Mouse (Mus musculus) embryonic facial prominence, embryonic 15.5 days (tissue): ENCODE measurements around the gene Herc3. TPM values are rescaled to one million over a fixed set of nuclear protein-coding genes. Genes with fewer than 3 reads are reported as not detected.
A peak's percentile ranks its signal among the peaks of the same experiment; 100 is the strongest.

Experiments
- ATAC-seq: fragments of 200-750 bp; cut with Nextera tagmentation; 2 replicates; pipeline ENCODE4 v1.8.0; 2017; ENCODE audit warnings: low read depth, moderate TSS enrichment; ENCODE audit not compliant: insufficient number of reproducible peaks, low FRiP score, low TSS enrichment
- H3K27ac ChIP-seq: fragments of 300-500 bp; sonication (generic); replicated peaks from 2 replicates; pipeline ENCODE4 v1.5.1; 2015; ENCODE audit warnings: mild to moderate bottlenecking, inconsistent platforms
- H3K27me3 ChIP-seq: fragments of 300-500 bp; sonication (generic); 2 replicates; pipeline ENCODE4 v1.6.1; 2015; ENCODE audit warnings: inconsistent platforms
- H3K36me3 ChIP-seq: fragments of 300-500 bp; sonication (generic); 2 replicates; pipeline ENCODE4 v1.6.1; 2015; ENCODE audit warnings: mild to moderate bottlenecking, inconsistent platforms
- H3K4me1 ChIP-seq: fragments of 300-500 bp; sonication (generic); 2 replicates; pipeline ENCODE4 v1.6.1; 2015; ENCODE audit warnings: inconsistent platforms
- H3K4me2 ChIP-seq: fragments of 300-500 bp; sonication (generic); replicated peaks from 2 replicates; pipeline ENCODE4 v1.6.1; 2015; ENCODE audit warnings: mild to moderate bottlenecking, inconsistent platforms
- H3K4me3 ChIP-seq: fragments of 300-500 bp; sonication (generic); replicated peaks from 2 replicates; pipeline ENCODE4 v1.5.1; 2015; ENCODE audit warnings: mild to moderate bottlenecking, inconsistent platforms
- H3K9ac ChIP-seq: fragments of 300-500 bp; sonication (generic); 2 replicates; pipeline ENCODE4 v1.6.1; 2015; ENCODE audit warnings: inconsistent platforms
- H3K9me3 ChIP-seq: fragments of 300-500 bp; sonication (generic); replicated peaks from 2 replicates; pipeline ENCODE4 v1.6.1; 2016; ENCODE audit warnings: inconsistent platforms
- WGBS: fragments of 180-500 bp; shearing (Covaris S2); methylation state at CpG from one replicate; pipeline ENCODE4 v1.1.7; 2015; 5-methylcytosine and 5-hydroxymethylcytosine counted together
- polyA plus RNA-seq: library from polyadenylated mRNA; unstranded; fragments of >200 nt; fragmentation: Nextera tagmentation; extraction: Ambion mirVana; gene quantifications from 2 replicates; pipeline ENCODE4 v1.2.1, GENCODE M21; 2015

The Herc3 gene
- polyA plus RNA-seq, 1 experiment from 2014 or later = 7.3 TPM

GRCm38 (mm10) chr6:58946246-58946645, 115.0 kb downstream of the Herc3 start:
- Histone ChIP-seq H3K4me3 (no peak overlapping the region), H3K36me3 (no peaks in the 10 kb centered on the region), H3K27ac (no peak overlapping the region), H3K9ac (no peak overlapping the region), H3K4me1 (no peaks in the 10 kb centered on the region), H3K27me3 (no peaks in the 10 kb centered on the region), H3K9me3 (no peaks in the 10 kb centered on the region), H3K4me2 (no peak overlapping the region)
- 71% methylated on average over 2 of the region's 2 CpGs for WGBS
- ATAC-seq = no peak

- no peak overlapping the region for H3K4me3 ChIP-seq
- no peak for ATAC-seq
- no peak overlapping the region for H3K9ac ChIP-seq
- no peaks in the 10 kb centered on the region for H3K36me3 ChIP-seq
- 62% methylated on average over 4 of the region's 4 CpGs for WGBS
- no peaks in the 10 kb centered on the region for H3K9me3 ChIP-seq
- H3K27me3 ChIP-seq = no peaks in the 10 kb centered on the region
- no peak overlapping the region for H3K4me2 ChIP-seq
- no peaks in the 10 kb centered on the region for H3K4me1 ChIP-seq
- no peak overlapping the region for H3K27ac ChIP-seq
Measured at GRCm38 (mm10) chr6:58946840-58947239, 115.6 kb downstream of the Herc3 start.

GRCm38 (mm10) chr6:58950410-58950809, 119.1 kb downstream of the Herc3 start:
- H3K9me3 ChIP-seq = no peaks in the 10 kb centered on the region
- WGBS = 94% methylated on average over 1 of the region's 1 CpGs
- H3K4me1 ChIP-seq = no peaks in the 10 kb centered on the region
- no peaks in the 10 kb centered on the region for H3K27me3 ChIP-seq
- H3K4me2 ChIP-seq = no peak overlapping the region
- H3K4me3 ChIP-seq = no peak overlapping the region
- no peak overlapping the region for H3K9ac ChIP-seq
- H3K36me3 ChIP-seq = peaks cover 7% of the 10 kb centered on the region; the same call in 1 of the 2 replicates
- no peak overlapping the region for H3K27ac ChIP-seq
- no peak for ATAC-seq

- Histone ChIP-seq H3K4me1 (no peaks in the 10 kb centered on the region), H3K4me3 (no peak overlapping the region), H3K27ac (no peak overlapping the region), H3K9me3 (no peaks in the 10 kb centered on the region), H3K9ac (no peak overlapping the region), H3K4me2 (no peak overlapping the region), H3K36me3 (peaks cover 7% of the 10 kb centered on the region; the same call in 1 of the 2 replicates), H3K27me3 (no peaks in the 10 kb centered on the region)
- ATAC-seq = no peak; the same call in 1 of the 2 replicates
- WGBS = 49% methylated on average over 2 of the region's 2 CpGs
Measured at GRCm38 (mm10) chr6:58951128-58951992, 120.1 kb downstream of the Herc3 start.

GRCm38 (mm10) chr6:58960523-58960922, 129.3 kb downstream of the Herc3 start:
- H3K4me2 ChIP-seq = no peak overlapping the region
- WGBS = 75% methylated on average over 2 of the region's 2 CpGs
- ATAC-seq = no peak
- no peaks in the 10 kb centered on the region for H3K27me3 ChIP-seq
- H3K9me3 ChIP-seq = no peaks in the 10 kb centered on the region
- no peak overlapping the region for H3K4me3 ChIP-seq
- peaks cover 5% of the 10 kb centered on the region; the same call in 1 of the 2 replicates for H3K4me1 ChIP-seq
- H3K9ac ChIP-seq = no peak overlapping the region
- no peaks in the 10 kb centered on the region for H3K36me3 ChIP-seq
- no peak overlapping the region for H3K27ac ChIP-seq

GRCm38 (mm10) chr6:58962691-58963090, 131.4 kb downstream of the Herc3 start:
- WGBS = 82% methylated on average over 5 of the region's 5 CpGs
- ATAC-seq = no peak
- H3K27me3 ChIP-seq = no peaks in the 10 kb centered on the region

GRCm38 (mm10) chr6:58964091-58964490, 132.8 kb downstream of the Herc3 start:
- Histone ChIP-seq H3K9ac (no peak overlapping the region), H3K36me3 (no peaks in the 10 kb centered on the region), H3K9me3 (no peaks in the 10 kb centered on the region), H3K4me2 (no peak overlapping the region), H3K4me1 (peaks cover 6% of the 10 kb centered on the region; the same call in 1 of the 2 replicates), H3K27me3 (no peaks in the 10 kb centered on the region), H3K27ac (no peak overlapping the region), H3K4me3 (no peak overlapping the region)
- 85% methylated on average over 2 of the region's 2 CpGs for WGBS
- ATAC-seq = no peak

More at GRCm38 (mm10) chr6:58962691-58963090, 131.4 kb downstream of the Herc3 start:
- Histone ChIP-seq H3K4me2 (no peak overlapping the region), H3K9me3 (no peaks in the 10 kb centered on the region), H3K27ac (no peak overlapping the region), H3K4me3 (no peak overlapping the region), H3K4me1 (peaks cover 6% of the 10 kb centered on the region; the same call in 1 of the 2 replicates), H3K36me3 (no peaks in the 10 kb centered on the region), H3K9ac (no peak overlapping the region)

GRCm38 (mm10) chr6:58964565-58964964, 133.3 kb downstream of the Herc3 start:
- Histone ChIP-seq H3K9me3 (no peaks in the 10 kb centered on the region), H3K4me2 (no peak overlapping the region), H3K36me3 (no peaks in the 10 kb centered on the region), H3K27me3 (no peaks in the 10 kb centered on the region), H3K27ac (no peak overlapping the region), H3K4me3 (no peak overlapping the region), H3K4me1 (peaks cover 6% of the 10 kb centered on the region; the same call in 1 of the 2 replicates), H3K9ac (no peak overlapping the region)
- no peak for ATAC-seq

- Histone ChIP-seq H3K9me3 (no peaks in the 10 kb centered on the region), H3K36me3 (no peaks in the 10 kb centered on the region), H3K27me3 (no peaks in the 10 kb centered on the region), H3K4me1 (peaks cover 6% of the 10 kb centered on the region; the same call in 1 of the 2 replicates), H3K4me2 (peak overlapping the region; percentile 6; the same call in 1 of the 2 replicates), H3K27ac (no peak overlapping the region), H3K9ac (no peak overlapping the region), H3K4me3 (no peak overlapping the region)
- WGBS = 25% methylated on average over 12 of the region's 12 CpGs
- no peak; the same call in 1 of the 2 replicates for ATAC-seq
Measured at GRCm38 (mm10) chr6:58965071-58965831, 134.0 kb downstream of the Herc3 start.

GRCm38 (mm10) chr6:58968272-58968671, 137.0 kb downstream of the Herc3 start:
- Histone ChIP-seq H3K36me3 (no peaks in the 10 kb centered on the region), H3K9me3 (no peaks in the 10 kb centered on the region), H3K4me2 (no peak overlapping the region), H3K9ac (no peak overlapping the region), H3K4me1 (peaks cover 6% of the 10 kb centered on the region; the same call in 1 of the 2 replicates), H3K27ac (no peak overlapping the region), H3K27me3 (no peaks in the 10 kb centered on the region), H3K4me3 (no peak overlapping the region)
- WGBS = 92% methylated on average over 3 of the region's 3 CpGs
- no peak for ATAC-seq
